Mouse (Mus musculus) kidney, adult 2 months (tissue): Measurements from ENCODE around the gene Inf2. TPM values are rescaled to one million over a fixed set of nuclear protein-coding genes. Genes with fewer than 3 reads are reported as not detected.
A peak's percentile ranks its signal among the peaks of the same experiment; 100 is the strongest.

Experiments
- DNase-seq: peaks from one replicate; pipeline ENCODE4 v3.0.0; 2021
- H3K27ac ChIP-seq: fragments of 200-500 bp; 2 replicates; pipeline ENCODE4 v1.5.1; 2012; ENCODE audit warnings: low read depth, low read length, control low read depth, inconsistent platforms; ENCODE audit not compliant: insufficient read depth
- H3K27me3 ChIP-seq: fragments of 200-500 bp; replicated peaks from 2 replicates; pipeline ENCODE4 v1.6.1; 2012; ENCODE audit warnings: mild to moderate bottlenecking, moderate library complexity, low read length, inconsistent platforms; ENCODE audit not compliant: control insufficient read depth, insufficient read depth
- H3K36me3 ChIP-seq: fragments of 200-500 bp; 2 replicates; pipeline ENCODE4 v1.6.1; 2012; ENCODE audit warnings: mild to moderate bottlenecking, moderate library complexity, low read length, inconsistent platforms; ENCODE audit not compliant: control insufficient read depth, insufficient read depth
- H3K4me1 ChIP-seq: fragments of 200-500 bp; 2 replicates; pipeline ENCODE4 v1.6.1; 2011; ENCODE audit warnings: low read length; ENCODE audit not compliant: control insufficient read depth, insufficient read depth
- H3K4me3 ChIP-seq: fragments of 200-500 bp; 2 replicates; pipeline ENCODE4 v1.5.1; 2011; ENCODE audit warnings: mild to moderate bottlenecking, low read depth, low read length, control low read depth; ENCODE audit not compliant: insufficient read depth
- CTCF ChIP-seq: fragments of 200-500 bp; conservative IDR thresholded peaks from 2 replicates; pipeline ENCODE4 v1.5.1; 2011; ENCODE audit warnings: low read depth, mild to moderate bottlenecking, control low read depth, low read length, moderate library complexity, mixed read lengths; ENCODE audit not compliant: insufficient read depth, insufficient read length
- POLR2A ChIP-seq: fragments of 200-500 bp; IDR thresholded peaks from one replicate; pipeline ENCODE4 v1.6.1; 2011; ENCODE audit warnings: low read depth, low read length, control low read depth
- WGBS: fragments of 180-500 bp; shearing (Covaris S2); methylation state at CpG from one replicate; pipeline ENCODE4 v1.1.7; 2018; 5-methylcytosine and 5-hydroxymethylcytosine counted together
- polyA plus RNA-seq: library from polyadenylated mRNA; depleted of rRNA; stranded (reverse); fragments of >200 nt; gene quantifications from 2 replicates; pipeline ENCODE4 v1.2.3, GENCODE M21; 2012

Inf2 gene
- polyA plus RNA-seq, 1 experiment: 9.6 TPM

GRCm38 (mm10) chr12:112631472-112631871 lies 42.9 kb downstream of the Inf2 start:
- WGBS: 79% methylated on average over 1 of the region's 1 CpGs
- no peak overlapping the region for H3K27ac ChIP-seq

GRCm38 (mm10) chr12:112632084-112632777 lies 43.6 kb downstream of the Inf2 start:
- TF ChIP-seq POLR2A: no peak
- TF ChIP-seq CTCF: no peak
- no peaks in the 10 kb centered on the region for H3K27me3 ChIP-seq
- DNase-seq: no peak
- H3K4me1 ChIP-seq: 0 out of 2 replicates have a peak, but pooled peaks cover 8% of the 10 kb centered on the region
- H3K4me3 ChIP-seq: no peak overlapping the region
- H3K36me3 ChIP-seq: no peaks in the 10 kb centered on the region
- H3K27ac ChIP-seq: no peak overlapping the region
- WGBS: 74% methylated on average over 11 of the region's 11 CpGs

More at GRCm38 (mm10) chr12:112631472-112631871, 42.9 kb downstream of the Inf2 start:
- DNase-seq: no peak
- Histone ChIP-seq H3K4me1 (0 out of 2 replicates have a peak, but pooled peaks cover 8% of the 10 kb centered on the region), H3K36me3 (no peaks in the 10 kb centered on the region), H3K27me3 (no peaks in the 10 kb centered on the region), H3K4me3 (no peak overlapping the region)
- TF ChIP-seq CTCF (no peak), POLR2A (no peak)

- no peaks in the 10 kb centered on the region for H3K36me3 ChIP-seq
- WGBS: 73% methylated on average over 5 of the region's 5 CpGs
- TF ChIP-seq CTCF (no peak), POLR2A (no peak)
- H3K4me1 ChIP-seq: 0 out of 2 replicates have a peak, but pooled peaks cover 8% of the 10 kb centered on the region
- no peak for DNase-seq
- no peak overlapping the region for H3K4me3 ChIP-seq
- H3K27ac ChIP-seq: no peak overlapping the region
- no peaks in the 10 kb centered on the region for H3K27me3 ChIP-seq
These were observed 44.3 kb downstream of the Inf2 start for GRCm38 (mm10) chr12:112632907-112633306.

GRCm38 (mm10) chr12:112633686-112634085 lies 45.1 kb downstream of the Inf2 start:
- H3K4me3 ChIP-seq: no peak overlapping the region
- no peak overlapping the region for H3K27ac ChIP-seq
- DNase-seq: no peak
- no peaks in the 10 kb centered on the region for H3K27me3 ChIP-seq
- WGBS: 66% methylated on average over 9 of the region's 9 CpGs
- H3K36me3 ChIP-seq: no peaks in the 10 kb centered on the region
- TF ChIP-seq CTCF: no peak; the same call in 1 of the 2 replicates
- no peak for TF ChIP-seq POLR2A
- H3K4me1 ChIP-seq: 0 out of 2 replicates have a peak, but pooled peaks cover 8% of the 10 kb centered on the region

GRCm38 (mm10) chr12:112639526-112639925 lies 50.9 kb downstream of the Inf2 start:
- Histone ChIP-seq H3K36me3 (no peaks in the 10 kb centered on the region), H3K27ac (no peak overlapping the region), H3K27me3 (no peaks in the 10 kb centered on the region), H3K4me3 (no peak overlapping the region), H3K4me1 (no peaks in the 10 kb centered on the region)
- 88% methylated on average over 10 of the region's 10 CpGs for WGBS
- TF ChIP-seq CTCF: no peak
- TF ChIP-seq POLR2A: no peak
- no peak for DNase-seq

GRCm38 (mm10) chr12:112643126-112643525 lies 54.5 kb downstream of the Inf2 start:
- H3K4me3 ChIP-seq: no peak overlapping the region
- no peaks in the 10 kb centered on the region for H3K4me1 ChIP-seq
- H3K36me3 ChIP-seq: no peaks in the 10 kb centered on the region
- TF ChIP-seq CTCF (no peak), POLR2A (no peak)
- no peak overlapping the region for H3K27ac ChIP-seq
- no peak for DNase-seq
- H3K27me3 ChIP-seq: no peaks in the 10 kb centered on the region
- 90% methylated on average over 6 of the region's 6 CpGs for WGBS

- WGBS: 2% methylated on average over 45 of the region's 46 CpGs
- Histone ChIP-seq H3K4me1 (no peaks in the 10 kb centered on the region), H3K27ac (peak within 1 kb of the TSS; percentile 40; the same call in 1 of the 2 replicates), H3K4me3 (peak within 1 kb of the TSS; percentile 65), H3K27me3 (no peaks in the 10 kb centered on the region), H3K36me3 (no peaks in the 10 kb centered on the region)
- TF ChIP-seq POLR2A (no peak), CTCF (no peak)
- peak; percentile 99 for DNase-seq
These were observed 55.7 kb downstream of the Inf2 start, which contains the start of gene Siva1 for GRCm38 (mm10) chr12:112644180-112644854. Gene Siva1 (plus strand): TSS chr12:112644679.
